Mouse (Mus musculus) gastrocnemius, postnatal 10 days (tissue): ENCODE measurements around the gene Lmbrd1. TPM values are rescaled to one million over a fixed set of nuclear protein-coding genes. Genes with fewer than 3 reads are reported as not detected.
"Not testable (repeated sequence)": the region's sequence is repeated elsewhere in the genome, so short reads cannot be mapped to it uniquely, and the experiment has no call there.

ENCODE experiments used
- DNase-seq: peaks from one replicate; pipeline ENCODE4 v3.0.0; 2021; ENCODE audit warnings: mixed read lengths
- total RNA-seq, 2 experiments: library from RNA; stranded (reverse); gene quantifications; 2 replicates each; pipeline ENCODE4 v1.2.3; 2021

Lmbrd1 gene
- total RNA-seq, 2 experiments from 2014 or later, result 30.3 to 30.4 TPM

DNA sequence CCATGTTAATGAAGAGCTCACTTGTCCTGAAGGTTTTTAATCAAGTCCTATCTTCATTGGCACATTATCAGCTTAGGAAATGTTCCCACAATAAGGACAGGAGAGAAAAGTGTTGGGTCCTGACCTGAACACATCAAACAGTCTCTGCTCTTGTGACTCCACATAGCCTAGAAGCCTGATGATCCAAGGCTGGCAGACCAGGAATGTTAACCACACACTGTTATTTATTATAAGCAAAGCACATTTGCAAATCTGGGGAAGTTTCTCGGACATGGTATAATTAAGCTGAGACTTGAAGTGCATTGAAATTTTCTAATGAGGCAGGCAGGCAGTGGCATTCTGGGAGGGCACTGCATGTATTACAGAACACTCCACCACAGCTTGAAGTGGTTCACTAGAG, 41.8 kb downstream of the Lmbrd1 start:
- no peak for DNase-seq

DNA sequence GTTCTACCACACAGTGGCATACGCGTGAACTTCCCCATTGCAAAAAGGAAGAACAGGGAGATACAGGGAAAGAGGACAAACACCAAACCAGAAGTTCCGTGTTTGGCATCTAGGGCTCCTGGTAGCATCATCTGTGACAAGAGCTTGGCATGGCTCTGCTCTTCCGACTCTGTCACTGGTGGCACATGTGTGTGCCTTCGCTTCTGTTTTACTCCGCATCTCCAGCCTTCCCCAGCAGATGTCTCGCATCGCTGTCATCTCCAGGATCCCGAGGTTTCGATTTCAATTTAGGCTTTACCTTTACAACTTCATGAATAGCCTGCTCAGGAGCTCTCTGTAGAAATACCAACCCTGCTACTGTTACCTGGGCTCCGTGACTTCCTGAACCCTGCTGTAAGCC, 51.4 kb downstream of the Lmbrd1 start:
- no peak for DNase-seq

DNA sequence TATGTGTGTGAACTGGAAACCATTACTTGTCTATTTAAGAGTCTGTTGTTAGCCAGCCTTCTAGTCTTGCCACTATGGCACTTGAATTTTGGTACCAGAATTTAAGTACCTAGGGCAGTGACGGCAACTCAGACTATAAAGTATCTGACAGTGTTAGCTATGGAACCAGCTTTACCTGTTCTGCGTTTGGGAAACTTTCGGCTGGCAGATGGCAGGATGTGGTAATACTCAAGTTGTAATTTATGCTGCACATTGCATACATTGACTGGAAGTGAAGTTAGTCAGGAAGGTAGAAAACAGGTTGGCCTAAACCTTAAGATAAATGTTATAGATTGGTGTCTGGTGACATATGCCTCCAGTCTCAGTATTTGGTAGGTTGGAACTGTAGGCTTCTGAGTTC, 53.9 kb downstream of the Lmbrd1 start:
- no peak for DNase-seq

DNA sequence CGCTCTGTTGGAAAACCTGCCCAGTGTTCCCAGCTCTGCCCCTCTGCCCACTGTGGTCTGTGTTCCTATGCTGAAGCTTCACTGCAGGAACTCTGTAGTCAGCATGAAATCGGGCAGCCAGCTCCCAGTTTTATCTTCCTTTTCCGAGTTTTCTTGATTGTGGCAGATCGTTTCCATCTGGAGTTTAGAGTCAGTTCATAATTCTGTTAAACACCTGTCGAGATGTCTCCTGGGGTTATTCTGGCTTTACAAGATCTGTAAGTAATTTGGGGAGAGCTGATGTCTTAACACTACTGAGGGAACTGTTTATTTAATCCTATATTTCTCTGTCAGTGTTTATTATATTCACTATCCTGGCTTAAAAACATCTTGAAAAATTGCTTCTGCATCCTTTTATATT, 56.4 kb downstream of the Lmbrd1 start:
- DNase-seq, result no peak

DNA sequence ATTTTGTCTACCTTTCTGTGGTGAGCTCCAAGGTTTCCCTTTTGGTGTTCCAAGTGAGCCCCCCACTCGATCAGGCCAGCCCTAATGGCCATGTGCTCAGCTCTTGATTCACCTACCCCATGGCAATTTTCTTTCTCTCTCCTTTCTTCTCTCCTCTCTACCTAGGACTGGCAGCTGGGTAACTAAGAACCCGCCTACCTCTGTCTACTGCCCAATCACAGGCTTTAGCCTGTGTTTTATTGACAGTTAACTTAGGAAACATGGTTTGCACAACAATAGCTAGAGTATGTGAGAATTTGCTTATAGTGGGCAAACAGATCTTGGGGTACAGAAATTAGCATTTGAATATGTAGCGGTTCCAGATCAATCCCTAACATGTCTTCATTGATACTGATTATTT, 62.5 kb downstream of the Lmbrd1 start:
- DNase-seq, result no peak

DNA sequence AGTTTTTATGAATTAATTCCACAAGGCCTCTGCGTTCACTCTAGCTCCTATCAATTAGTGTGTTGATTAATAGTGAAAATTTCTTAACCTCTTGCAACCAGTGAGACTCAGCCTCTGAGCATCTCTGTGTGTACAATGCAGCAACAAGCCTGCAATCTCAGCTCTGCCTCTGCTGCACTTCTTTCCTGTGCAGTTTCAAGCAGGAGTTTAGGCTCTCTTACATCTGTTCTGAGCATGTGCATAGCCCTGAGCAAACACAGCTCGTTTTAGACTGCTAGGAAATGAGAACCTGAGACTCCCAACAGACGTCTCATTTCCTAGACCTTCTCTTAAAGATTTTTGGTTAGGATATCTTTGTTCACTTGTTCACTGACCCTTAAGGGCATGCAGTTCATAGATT, 63.1 kb downstream of the Lmbrd1 start:
- DNase-seq, result no peak

DNA sequence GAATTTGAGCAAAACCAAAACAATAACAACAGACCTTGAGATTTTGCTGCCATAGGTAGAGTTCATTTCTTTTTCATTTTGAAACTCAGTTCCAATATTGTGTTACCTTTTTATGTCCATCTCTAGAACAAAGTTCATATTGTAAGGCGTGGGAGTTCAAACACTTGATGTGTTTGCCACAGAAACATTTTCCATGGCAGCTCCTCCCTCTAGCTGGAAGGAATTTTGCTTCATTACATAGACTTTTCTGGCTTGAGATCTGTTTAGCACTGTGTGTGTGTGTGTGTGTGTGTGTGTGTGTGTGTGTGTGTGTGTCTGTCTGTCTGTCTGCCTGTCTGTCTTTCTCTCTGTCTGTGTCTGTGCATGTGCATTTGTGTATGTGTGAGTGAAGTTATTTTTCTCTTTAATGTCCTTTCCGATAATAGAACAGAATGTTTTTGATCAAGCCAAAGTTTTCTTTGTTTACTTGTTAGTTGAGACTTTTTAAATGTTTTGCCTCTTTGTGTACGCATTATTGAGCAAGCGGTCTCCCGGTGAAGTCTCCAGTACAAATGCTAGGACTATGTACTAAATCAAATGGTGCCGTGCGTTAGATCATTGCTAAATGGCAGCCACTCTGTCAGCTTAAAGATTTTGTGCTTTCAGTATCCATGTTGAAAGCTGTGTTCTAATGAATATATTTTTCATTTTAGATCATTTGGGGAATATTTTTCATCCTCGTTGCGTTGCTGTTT, 64.9 kb downstream of the Lmbrd1 start:
- no peak for DNase-seq

DNA sequence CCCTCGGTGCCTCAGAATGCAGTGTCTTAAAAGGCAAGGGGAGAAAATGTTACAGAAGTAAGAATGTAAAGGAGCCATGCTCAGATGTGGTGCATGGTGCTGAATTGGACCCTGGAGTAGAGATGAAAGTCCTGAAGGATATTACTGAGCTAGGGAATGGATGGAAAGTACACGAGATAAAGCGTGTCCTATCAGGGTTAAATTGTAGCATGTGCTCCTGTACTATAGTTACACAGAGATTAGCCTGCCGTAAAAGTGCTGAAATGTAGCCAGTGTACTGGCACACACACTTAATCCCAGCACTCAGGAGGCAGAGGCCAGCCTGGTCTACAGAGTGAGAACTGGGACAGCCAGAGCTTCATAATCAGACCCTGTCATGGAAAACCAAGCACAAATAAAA, 74.3 kb downstream of the Lmbrd1 start:
- DNase-seq, result no peak

DNA sequence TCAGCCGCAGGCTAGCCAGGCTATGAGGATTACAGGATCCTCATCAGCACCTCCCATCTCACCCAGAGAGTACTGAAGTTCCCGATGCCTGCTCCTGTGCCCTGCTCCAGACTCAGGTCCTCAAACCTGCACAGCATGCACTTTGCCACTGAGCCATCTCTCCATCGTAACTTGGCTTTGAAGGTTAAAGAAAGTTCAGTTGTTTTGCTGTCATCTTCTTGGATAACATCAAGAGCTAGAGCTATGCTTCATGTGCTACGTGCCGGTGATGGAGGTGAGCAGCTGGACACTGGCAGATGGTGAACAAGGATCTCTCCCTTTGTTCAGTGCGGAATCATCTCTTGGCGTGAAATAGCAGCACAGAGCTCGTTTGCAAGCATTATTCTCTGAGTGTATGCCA, 80.1 kb downstream of the Lmbrd1 start:
- DNase-seq, result no peak

DNA sequence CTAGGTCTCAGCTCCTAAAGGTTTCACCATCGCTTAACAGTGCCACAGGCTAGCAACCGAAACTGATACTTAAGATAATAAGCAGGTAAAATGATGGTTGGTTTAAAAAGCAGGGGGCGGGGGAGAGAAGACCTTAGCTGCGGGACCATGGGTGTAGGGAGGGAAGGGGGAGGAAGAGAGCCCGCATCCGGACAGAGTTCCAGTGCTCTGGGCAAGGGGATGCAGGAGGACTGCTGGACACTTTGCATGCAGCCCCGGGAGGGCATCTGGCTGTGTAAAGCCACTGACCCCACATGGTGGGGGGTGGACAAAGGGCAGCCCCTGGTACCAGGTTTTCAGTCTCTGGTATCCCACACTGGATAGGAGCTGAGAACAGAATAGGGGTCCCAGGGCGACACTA, 88.0 kb downstream of the Lmbrd1 start:
- no peak for DNase-seq

DNA sequence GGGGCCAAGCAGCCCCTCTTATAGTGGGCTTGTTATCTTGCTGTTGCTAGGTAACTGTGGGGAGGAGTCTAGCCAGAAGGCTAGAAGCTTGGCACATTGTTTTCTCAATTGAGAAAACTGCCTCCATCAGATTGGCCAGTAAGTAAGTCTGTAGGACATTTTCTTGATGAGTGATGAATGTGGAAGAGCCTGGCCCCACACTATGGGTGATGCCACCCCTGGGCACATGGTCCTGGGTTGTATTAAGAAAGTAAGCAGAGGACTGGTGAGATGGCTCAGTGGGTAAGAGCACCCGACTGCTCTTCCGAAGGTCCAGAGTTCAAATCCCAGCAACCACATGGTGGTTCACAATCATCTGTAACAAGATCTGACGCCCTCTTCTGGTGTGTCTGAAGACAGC, 88.8 kb downstream of the Lmbrd1 start:
- not testable (repeated sequence) for DNase-seq

DNA sequence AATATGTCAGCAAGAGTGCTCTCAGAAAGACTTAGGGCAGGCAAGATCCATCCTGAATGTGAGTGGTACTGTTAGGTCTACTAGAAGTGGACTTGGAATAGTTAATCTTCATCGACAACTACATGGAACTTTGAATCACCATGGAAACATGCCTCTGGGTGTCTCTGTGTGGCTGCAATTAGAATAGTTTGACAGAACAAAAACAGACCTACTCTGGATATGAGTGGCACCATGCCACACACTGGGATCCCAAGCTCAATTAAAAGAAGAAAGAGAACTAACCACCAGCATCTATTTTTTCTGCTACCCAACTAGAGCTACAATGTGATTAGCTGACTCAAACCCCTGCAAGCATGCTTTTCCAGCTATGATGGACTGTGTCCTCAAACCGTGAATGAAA, 95.2 kb downstream of the Lmbrd1 start:
- DNase-seq, result no peak

DNA sequence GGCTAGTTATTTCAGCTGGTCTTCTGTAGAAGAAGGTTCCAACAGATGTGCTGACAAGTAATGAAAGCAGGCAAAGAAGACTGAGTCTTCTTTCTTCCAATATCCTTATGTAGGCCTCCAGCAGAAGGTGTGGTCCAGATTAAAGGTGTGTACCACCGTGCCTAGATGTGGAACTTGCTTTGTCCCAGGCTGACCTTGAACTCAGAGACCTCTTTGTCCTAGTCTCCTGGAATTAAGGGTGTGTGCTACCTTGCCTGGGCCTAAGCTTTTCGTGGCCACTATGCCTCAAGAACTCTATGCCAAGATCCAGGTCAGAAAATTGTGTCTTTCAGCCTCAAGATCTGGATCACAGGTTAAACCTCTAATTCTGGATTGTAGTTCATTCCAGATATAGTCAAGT, 98.1 kb downstream of the Lmbrd1 start:
- no peak for DNase-seq

DNA sequence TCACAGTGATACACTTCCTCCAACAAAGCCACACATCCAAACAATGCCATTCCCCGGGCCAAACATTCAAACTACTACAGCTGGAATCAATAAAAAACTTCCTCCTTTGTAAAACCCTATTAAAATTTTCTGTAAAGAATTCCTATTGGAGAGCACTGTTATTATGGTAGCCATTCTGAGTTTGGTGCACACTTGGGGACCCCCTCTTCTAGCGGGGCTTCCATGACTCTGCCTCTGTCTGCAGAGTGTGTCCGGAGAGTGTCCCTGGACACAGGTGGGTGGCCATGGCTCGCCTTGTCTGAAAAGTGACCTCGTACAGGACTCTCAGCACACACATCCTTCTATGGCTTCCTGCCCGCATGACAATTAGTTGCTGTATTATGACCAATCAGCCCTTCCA, 114.7 kb downstream of the Lmbrd1 start:
- DNase-seq, result no peak

DNA sequence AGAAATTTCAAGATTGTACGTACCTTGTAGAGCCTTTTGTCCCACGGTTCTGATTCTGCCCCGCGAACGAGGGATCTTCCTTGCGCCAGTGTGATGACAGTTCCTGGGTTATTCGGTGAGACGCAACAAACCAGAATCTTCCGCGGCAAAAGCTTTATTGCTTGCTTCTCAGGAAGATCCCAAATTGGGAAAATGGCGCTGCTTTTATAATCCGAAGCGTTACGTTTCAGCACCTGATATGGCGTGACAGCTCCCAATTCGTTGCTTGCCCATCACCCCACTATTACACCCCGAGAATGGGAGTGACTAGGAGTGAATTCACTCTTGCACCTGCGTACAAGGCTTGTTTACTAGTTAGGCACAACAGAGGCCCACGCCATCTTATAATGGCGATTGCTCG, 129.5 kb downstream of the Lmbrd1 start:
- DNase-seq, result not testable (repeated sequence)

Other genes with a start within 250 kb of the Lmbrd1 start
- gene Col19a1, start 91.2 kb upstream of the Lmbrd1 start, total RNA-seq, result 1 to 10 TPM; 7.5 to 7.8 TPM